Mouse (Mus musculus): ENCODE measurements around the gene Gm20388.

Gene Gm20388

DNA sequence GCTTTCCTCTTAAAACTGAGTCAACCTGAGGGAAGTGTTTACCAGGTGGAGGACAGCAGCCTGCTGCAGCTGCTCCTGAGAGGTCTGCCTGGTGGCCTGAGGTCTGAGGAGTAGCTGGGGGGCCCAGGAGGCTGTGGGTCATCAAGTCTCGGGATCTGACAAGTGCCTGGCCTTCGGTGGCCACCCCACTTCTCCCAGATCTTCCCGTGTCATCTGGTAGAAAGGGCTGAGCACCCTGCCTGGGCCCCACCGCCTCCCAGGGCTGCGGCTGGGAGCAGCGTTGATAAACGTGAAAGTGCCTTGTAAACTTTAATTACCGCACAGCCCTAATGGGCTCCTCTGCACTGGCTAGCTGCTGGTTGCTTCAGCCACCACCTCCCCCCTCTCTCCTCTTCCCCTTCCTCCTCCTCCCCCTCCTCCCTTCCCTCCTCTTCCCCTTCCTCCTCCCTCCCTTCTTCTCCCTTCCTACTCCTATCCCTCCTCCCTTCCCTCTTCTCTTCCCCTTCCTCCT, 1238.0 kb downstream of the Gm20388 start:
- no peak for DNase-seq (ENCODE audit: low read depth in 2 of 2, low spot score in 2 of 2)

DNA sequence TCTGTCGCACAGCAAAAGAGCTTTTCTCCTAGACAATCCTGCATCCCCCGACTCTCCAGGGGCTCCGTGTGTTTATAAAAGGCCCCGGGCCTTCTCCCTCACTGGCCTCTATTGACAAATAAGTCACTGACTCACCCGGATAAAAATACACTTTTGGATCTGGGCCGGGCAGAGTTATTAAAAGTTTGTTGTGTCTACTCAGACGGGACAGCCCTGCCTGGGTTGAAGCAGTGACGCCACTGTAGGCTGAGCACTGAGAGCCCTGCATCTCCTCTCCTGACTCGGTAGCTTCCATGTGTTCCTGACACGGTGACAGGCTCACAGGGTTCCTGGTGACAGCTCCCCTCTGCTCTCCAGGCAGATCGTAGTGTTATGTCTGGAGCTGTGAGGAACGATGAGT, 1241.8 kb downstream of the Gm20388 start:
- DNase-seq (ENCODE audit: low read depth in 2 of 2, low spot score in 2 of 2) = no peak

DNA sequence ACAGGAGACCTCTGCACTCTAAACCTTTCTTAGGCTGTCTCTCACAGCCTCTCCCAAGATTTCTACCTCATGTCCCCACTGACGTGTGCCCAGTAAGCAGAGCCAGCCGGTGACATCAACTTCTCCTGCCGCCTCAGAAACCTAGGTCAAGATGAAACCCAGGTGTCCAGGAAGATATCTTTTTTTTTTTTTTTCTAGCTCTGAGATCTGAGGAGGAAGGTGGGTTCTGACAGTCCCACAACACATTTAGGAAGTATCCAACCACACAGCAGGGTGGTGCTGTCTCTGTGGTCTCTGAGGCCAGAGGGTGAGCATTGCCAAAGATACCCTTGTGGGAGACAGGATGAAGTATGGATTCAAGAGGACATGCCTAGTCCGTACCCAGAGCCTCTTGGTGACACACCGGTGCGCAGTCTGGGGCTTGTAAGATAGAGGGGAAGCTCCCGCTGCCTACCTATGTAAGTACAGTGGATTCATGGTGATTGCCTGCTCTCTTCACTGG, 1246.4 kb downstream of the Gm20388 start:
- no peak for DNase-seq (ENCODE audit: low read depth in 2 of 2, low spot score in 2 of 2)

DNA sequence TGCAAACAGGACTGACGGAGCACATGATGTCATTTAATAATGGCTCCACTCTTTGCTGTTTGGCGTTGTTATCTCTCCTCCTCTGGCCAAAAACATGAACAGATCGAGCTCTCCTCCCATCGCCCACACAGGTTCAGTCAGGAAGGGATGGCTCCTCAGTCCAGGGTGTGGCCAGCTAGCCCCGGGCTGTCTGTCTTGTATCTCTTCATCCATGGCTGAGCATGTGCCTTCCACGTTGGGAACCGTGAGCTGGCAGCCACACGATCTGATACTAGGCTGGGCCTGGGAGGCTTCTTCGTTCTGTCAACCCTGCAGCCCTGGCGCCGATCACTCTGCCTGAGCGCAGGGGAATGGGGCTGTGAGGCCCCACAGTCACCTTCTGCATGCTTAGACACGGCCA, 1248.2 kb downstream of the Gm20388 start:
- no peak for DNase-seq (ENCODE audit: low read depth in 2 of 2, low spot score in 2 of 2)

DNA sequence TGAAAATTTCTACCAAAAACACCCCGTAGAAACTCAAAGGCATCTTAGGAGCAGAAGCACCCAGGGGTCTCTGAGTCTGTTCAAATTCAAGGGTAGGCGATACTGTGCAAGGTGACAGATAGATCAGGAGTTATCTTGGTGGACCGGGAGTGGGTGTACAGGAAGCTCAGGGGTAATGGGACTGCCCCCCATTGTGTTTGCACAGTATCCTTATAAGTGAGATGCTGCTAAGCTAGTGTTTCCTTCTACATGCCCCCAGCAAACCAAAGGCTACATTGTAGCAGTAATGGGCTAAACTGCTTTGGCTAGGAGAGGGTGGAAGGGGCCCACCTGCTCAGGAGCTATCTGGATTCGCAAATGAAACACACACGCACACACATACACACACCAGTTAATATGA, 1250.8 kb downstream of the Gm20388 start:
- no peak for DNase-seq (ENCODE audit: low read depth in 2 of 2, low spot score in 2 of 2)

DNA sequence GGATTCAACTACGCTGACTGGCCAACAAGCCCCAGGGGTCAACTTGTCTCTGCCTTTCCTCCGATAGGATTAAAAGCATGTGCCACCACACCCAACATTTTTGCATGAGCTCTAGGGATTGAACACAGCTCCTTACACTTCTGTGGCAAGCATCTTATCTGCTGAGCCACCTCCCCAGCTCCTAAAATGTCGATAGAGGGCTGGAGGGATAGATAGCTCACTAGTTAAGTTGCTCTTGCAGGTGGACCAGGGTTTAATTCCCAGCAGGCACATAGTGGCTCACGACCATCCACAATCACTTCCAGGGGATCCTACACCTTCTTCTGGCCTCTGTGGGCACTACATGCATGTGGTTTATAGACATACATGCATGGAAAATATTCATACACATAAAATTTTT, 1251.8 kb downstream of the Gm20388 start:
- no peak for DNase-seq (ENCODE audit: low read depth in 2 of 2, low spot score in 2 of 2)

DNA sequence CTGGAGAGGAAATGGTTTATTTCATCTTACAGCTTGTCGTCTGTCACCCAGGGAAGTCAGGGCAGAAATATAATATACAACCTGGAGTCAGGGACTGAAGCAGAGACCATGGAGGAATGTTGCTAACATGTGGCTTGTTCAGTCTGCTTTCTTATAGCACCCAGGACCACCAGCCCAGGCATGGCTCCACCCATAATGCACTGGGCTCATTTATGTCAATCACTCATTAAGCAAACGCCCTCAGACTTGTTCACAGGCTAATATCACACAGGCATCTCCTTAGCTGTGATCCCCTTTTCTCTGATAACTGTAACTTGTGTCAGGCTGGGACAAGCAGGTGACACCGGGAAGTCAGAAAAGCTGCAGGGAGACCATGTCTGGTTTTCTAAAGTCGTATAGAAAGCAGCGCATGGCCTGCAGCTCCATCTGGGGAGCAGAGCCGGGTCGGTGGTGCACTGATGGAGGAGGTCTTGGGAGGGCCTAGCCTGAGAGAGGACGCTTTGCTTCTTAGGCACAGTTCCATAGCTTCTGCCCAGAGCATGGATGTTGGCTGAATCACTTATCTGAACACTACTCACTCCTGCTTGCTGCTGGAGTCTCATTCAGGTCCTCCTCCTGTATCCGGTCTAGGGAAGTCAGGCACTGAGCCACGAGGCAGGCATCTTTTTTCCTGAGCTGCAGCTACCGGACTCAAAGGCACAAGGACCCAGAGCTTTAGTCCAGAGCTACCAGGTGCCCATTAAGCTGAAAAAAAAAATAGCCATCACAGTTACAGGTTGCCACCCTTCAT, 1252.5 kb downstream of the Gm20388 start:
- DNase-seq (ENCODE audit: low read depth in 2 of 2, low spot score in 2 of 2) = no peak

DNA sequence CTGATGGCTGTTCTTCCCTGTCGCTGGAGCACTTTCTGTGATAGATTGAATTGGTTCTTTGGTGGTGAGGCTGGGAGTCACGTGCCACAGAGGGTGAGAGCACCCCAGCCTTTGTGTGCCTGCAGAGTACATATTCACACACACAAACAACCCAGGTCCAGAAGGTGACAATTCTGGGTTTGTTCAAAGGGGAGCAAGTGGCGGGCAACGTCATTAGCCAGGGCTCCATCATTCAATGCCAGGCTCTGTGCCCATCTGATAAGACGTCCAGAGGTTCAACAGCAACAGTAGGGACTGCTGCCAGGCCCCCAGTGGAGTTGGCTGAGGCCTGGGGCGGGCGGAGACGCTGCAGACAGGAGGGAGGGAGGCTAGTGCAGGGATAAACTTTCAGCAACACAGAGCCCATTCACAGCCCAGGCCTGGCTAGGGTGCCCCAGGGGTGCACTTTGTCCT, 1253.4 kb downstream of the Gm20388 start:
- DNase-seq (ENCODE audit: low read depth in 2 of 2, low spot score in 2 of 2) = no peak

DNA sequence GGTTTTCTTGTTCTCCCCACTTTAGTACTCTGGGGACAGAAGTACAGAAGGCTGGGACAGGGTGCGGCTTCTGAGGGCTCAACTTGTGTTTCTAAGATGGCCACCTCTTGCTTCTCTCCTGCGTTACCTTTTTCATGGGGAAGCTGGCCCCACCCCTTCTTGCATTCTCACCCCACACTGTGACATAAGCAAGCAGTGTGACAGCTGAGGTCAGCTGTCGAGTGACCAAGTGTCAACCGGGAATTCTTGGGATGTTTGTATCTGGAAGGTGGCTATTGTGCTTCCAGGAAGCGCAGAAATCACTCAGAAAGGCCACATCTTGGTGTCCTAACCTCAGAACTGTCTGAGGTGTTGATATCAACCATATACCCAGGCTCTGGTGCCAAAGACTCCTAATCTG, 1257.4 kb downstream of the Gm20388 start:
- DNase-seq (ENCODE audit: low read depth in 2 of 2, low spot score in 2 of 2) = no peak

DNA sequence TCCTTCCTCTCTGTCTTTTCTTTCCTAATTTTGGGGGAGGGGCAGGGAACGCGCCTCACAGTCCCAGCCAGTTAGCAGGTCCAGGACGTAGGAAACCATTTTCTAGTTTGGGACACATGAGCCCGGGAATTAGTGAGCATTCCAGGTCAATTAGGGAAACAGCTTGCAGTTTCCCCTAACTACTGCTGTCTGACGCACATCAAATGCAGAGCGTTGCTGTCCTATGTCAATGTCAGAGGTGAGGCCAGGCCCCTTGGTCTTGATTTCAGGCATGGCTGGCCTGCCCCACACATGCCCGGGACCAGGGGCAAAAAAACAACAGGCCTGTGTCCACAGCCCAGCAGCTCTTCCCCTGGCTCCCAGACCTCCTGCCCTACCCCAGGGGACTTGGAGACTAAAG, 1259.5 kb downstream of the Gm20388 start:
- no peak for DNase-seq (ENCODE audit: low read depth in 2 of 2, low spot score in 2 of 2)

DNA sequence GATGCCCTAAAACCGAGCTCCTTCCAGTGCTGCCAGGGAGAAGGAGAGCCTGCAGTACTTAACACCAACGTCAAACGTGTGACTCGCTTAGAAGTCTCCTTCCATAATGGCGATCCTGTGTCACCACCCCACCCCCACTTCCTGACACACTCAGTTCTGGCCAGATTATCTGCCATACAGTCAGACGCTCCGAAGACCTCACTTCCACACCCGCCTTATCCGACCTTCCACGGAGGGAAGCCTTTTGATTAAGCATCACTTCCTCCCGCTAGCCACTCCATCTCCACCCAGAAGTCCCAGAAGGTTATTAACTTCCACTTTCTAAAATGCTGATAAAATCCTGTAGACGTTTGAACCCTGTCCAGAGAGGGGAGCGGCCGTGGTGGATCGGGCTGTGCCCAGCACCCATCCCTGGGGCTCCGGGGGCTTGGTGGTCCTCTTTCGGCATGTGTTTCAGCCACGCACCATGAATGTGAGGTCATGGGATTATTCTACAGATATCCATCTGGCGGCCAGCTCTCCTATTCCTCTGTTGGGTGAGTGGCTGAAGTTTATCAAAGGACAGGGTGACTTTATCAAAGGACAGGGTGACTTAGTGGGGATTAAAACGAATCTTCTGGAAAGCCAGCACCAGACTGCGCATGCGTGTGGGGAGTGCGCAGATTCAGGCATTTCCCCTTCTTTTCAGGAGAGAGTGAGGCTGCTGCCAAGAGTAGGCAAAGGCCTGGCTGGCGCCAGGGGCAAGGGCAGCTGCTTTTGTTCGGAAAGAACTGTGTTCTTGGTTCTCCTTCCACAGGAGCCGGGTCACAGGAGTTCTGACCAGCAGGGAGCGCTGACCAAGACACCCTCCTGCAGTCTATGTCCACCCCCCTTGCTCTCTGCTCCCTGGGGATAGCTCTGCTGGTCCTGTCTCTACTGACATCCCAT, 1260.2 kb downstream of the Gm20388 start:
- no peak for DNase-seq (ENCODE audit: low read depth in 2 of 2, low spot score in 2 of 2)

DNA sequence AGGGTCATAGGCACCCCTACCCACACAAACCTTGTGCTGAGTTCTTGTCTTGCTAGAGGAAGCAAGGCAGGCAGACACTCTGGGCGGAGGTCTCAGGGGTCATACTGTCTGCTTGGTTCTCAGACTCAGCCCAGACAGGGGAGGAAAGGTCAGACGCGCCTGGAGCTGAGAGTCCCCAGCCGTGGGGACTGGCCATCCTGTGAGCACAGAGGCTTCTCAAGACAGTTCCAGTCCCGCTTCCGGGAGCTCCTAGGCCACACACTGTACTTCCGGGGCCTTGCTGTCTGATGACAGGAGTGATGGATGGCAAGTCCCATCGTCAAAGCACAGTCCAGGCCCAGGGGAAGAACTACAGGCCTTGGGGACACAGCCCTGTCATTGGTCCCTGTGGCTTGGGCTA, 1261.9 kb downstream of the Gm20388 start:
- no peak for DNase-seq (ENCODE audit: low read depth in 2 of 2, low spot score in 2 of 2)

DNA sequence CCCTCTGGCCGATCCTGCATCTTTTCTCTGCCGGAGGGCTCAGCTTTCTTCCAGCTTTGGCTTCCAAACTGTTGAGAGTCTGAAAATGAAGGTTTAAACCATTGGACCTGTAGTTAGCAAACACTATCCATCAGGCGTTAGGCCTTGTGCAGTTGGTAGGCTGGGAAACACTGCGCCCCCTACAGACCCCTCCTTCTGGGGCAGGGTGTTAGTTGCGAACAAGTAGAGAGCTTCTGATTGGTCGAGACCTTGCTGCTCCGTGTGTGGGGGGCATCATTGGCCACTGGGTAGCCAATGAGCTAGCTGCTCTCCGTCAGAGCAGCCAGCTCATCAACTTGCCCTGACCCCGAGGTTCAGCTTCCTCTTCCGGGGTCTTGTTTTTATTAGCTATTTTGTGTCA, 1263.5 kb downstream of the Gm20388 start:
- DNase-seq (ENCODE audit: low read depth in 2 of 2, low spot score in 2 of 2) = no peak

DNA sequence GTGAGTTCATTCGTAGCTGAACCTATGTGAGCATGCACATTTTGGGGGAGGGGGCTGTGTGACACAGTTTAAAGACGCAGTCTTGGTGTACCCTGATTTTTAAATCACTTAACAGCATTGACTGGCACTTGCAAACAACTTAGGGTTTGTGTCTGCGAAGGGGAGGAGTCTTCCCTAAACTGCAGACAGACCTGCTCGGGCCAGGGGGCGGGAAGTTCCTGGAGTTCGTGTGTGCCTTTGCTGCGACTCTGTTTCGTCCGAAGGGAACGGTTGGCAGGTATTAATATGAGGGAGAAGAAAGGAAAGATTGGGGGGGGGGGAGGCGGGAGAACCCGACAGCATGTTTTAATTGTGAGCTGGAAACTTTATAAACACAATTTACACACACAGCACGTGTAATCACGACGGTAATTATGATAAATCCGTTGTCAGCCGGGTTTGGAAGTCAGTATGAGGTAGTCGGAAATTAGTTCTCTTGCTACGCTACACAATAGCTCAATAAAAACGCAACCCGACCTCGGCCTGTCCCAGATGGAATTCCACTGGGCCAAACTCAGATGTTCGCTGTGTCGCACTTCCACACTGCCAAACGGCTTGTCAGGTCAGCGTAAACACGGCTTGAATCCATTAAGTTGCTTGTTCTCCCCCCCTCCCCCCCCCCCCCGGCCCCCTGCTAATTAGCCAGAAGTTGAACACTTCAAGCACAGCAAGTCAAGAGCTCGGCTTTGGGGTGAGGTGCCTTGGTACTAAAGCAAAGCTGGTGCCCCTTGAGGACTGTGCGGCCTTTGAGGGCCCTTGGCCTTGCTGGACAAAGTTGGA, 1264.3 kb downstream of the Gm20388 start:
- DNase-seq (ENCODE audit: low read depth in 2 of 2, low spot score in 2 of 2) = no peak

DNA sequence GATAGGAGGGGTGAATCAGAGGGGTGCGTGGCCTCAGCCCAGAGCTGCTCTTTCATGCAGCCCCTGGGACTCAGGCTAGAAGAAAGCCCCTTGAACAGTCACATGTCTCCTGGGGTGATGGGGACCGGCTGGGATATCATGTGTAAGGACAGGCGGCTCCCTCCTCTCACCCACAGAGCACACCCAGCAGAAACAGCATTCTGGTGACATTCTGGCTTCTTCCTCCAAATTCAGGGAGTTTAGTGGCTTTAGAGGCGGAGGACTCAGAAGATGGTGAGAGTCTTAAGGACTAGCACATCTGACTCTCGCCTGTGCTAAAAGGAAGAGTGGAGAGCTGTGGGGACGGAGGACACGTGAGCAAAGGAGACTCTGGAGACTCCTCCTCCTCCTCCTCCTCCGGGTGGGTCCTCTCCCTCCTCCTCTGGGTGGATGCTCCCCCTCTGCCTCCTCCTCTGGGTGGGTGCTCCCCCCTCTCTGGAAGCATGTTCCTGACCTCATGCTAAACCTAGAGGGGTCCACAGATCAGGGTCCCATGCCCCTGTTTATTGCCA, 1265.0 kb downstream of the Gm20388 start:
- no peak for DNase-seq (ENCODE audit: low read depth in 2 of 2, low spot score in 2 of 2)

DNA sequence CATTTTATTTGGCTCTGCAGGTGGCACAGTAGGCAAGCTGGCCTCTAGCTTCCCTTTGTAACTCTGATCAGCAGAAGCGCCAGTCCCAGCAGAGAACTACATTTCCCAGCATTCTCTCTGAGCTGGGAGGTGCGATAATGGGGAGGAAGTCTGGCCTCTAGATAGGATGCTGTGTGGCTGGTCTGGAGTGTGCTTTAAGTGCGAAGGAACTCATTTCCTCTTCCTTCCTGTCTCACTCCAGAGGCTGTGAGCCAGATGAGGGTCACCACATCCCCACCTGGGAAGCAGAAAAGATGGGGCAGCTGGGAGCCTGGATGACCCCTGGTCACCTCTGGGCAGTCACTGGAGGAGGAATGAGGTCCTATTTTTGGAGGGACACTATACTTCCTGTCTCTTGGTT, 1265.7 kb downstream of the Gm20388 start:
- no peak for DNase-seq (ENCODE audit: low read depth in 2 of 2, low spot score in 2 of 2)

DNA sequence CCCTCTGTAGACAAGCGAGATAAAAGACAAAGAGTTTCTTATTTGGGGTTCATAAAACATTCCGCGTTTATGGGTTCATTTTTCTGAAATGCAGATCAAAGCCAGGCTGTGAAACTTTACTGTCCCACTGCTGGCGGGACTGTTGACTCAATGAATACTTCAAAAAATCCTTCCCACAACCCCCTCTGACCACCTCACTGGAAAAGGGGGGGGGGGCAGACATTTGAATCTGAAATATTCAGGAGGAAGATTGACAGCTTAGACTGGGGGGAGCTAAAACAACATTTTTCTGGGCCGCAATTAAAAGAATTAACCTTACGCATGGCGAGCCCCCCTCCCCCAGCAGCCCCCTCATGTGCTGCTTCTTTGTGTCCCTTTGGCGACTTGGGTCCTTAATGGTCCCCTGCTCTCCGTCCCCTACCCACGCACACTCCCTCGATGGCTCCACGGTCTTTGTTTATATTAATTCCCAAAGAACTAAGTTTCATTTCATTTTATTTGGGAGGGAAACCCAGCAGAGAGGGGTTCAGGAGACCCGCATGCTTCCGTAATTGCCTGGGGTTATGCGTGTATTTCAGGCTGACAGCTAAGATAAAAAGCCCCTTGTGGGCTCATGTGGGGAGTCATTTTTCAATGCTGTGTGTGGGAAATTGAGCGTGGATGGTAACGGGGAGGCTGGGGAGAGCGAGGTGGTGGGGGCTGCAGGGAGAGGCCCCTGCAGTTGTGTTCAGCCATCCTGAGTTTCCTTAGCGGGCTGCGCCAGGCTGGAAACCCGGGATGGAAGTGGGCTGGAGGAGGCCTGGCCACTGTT, 1270.0 kb downstream of the Gm20388 start:
- DNase-seq (ENCODE audit: low read depth in 2 of 2, low spot score in 2 of 2) = no peak

DNA sequence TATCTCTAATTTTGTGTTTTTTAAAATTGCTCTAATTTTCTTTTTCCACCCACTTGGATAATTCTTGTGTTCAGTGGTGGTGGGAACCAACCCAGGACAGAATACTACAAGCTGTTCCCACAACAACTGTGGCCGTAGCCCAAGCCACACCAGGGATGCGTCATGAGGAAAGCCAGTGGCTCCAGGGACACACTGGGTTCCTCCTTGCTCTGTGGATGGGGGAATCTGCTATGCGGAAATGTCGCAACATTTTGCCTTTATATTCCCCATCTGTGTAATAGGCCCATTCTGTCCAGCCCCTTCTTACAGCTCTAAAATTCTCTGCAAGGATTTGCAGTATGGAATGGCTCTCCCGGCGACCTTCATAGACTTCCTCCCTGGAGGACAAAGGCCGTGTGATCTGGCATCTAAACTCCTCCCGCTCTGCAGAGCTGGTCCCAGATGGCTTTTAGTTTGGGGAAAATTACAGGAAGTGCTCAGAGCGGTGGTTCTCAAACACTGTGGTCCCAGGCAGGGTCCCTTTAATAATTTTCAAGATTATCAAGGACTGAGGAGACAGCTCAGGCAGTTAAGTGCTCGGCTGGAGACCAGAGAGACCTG, 1270.7 kb downstream of the Gm20388 start:
- no peak for DNase-seq (ENCODE audit: low read depth in 2 of 2, low spot score in 2 of 2)
